Mouse (Mus musculus): ENCODE measurements at regions not wholly inside any gene's neighbourhood (a gene's known extent, or its start where the extent isn't known, plus 50 kb on each side); places are given as distances from the start of the nearest gene placed in this dataset.

- H3K9me3 ChIP-seq (replicated peaks; ENCODE audit: control insufficient read depth, insufficient read depth, low read length, poor library complexity, severe bottlenecking), result no peaks in the 10 kb centered on the region
- no peaks in the 10 kb centered on the region for H3K4me1 ChIP-seq (ENCODE audit: control insufficient read depth, insufficient read depth, low read length)
- 0 out of 2 replicates have a peak, but pooled peaks cover 5% of the 10 kb centered on the region for H3K27me3 ChIP-seq (ENCODE audit: control insufficient read depth, insufficient read depth, low read length, poor library complexity, severe bottlenecking)
- no peak overlapping the region for H3K9ac ChIP-seq (ENCODE audit: low read depth, poor library complexity, severe bottlenecking)
- H3K36me3 ChIP-seq (ENCODE audit: control insufficient read depth, insufficient read depth, low read length, poor library complexity, severe bottlenecking), result no peaks in the 10 kb centered on the region
- no peak overlapping the region for H3K27ac ChIP-seq (ENCODE audit: insufficient read depth, low read length)
- H3K4me3 ChIP-seq (ENCODE audit: low read depth, low read length), result no peak overlapping the region
- TF ChIP-seq EP300 (IDR thresholded peaks at IDR 0.05; ENCODE audit: insufficient read depth, low read depth, low read length) (no peak), CTCF (IDR thresholded peaks at IDR 0.05; ENCODE audit: low read depth, low read length) (no peak), POLR2A (IDR thresholded peaks at IDR 0.05; ENCODE audit: insufficient read depth, low read length) (no peak)
Measured at GRCm38 (mm10) chr5:119080747-119081146, 520.3 kb downstream of the Med13l start.

- Histone ChIP-seq H3K9ac (ENCODE audit: low read depth, poor library complexity, severe bottlenecking) (no peak overlapping the region), H3K9me3 (replicated peaks; ENCODE audit: control insufficient read depth, insufficient read depth, low read length, poor library complexity, severe bottlenecking) (no peaks in the 10 kb centered on the region), H3K27me3 (ENCODE audit: control insufficient read depth, insufficient read depth, low read length, poor library complexity, severe bottlenecking) (0 out of 2 replicates have a peak, but pooled peaks cover 5% of the 10 kb centered on the region), H3K27ac (ENCODE audit: insufficient read depth, low read length) (no peak overlapping the region), H3K4me3 (ENCODE audit: low read depth, low read length) (no peak overlapping the region), H3K36me3 (ENCODE audit: control insufficient read depth, insufficient read depth, low read length, poor library complexity, severe bottlenecking) (no peaks in the 10 kb centered on the region), H3K4me1 (ENCODE audit: control insufficient read depth, insufficient read depth, low read length) (no peaks in the 10 kb centered on the region)
- TF ChIP-seq CTCF (IDR thresholded peaks at IDR 0.05; ENCODE audit: low read depth, low read length) (no peak), POLR2A (IDR thresholded peaks at IDR 0.05; ENCODE audit: insufficient read depth, low read length) (no peak), EP300 (IDR thresholded peaks at IDR 0.05; ENCODE audit: insufficient read depth, low read depth, low read length) (no peak)
Measured at GRCm38 (mm10) chr5:119082895-119083294, 522.4 kb downstream of the Med13l start.

GRCm38 (mm10) chr5:119097576-119098193, 537.2 kb downstream of the Med13l start:
- no peaks in the 10 kb centered on the region for H3K27me3 ChIP-seq (ENCODE audit: control insufficient read depth, insufficient read depth, low read length, poor library complexity, severe bottlenecking)
- H3K9me3 ChIP-seq (replicated peaks; ENCODE audit: control insufficient read depth, insufficient read depth, low read length, poor library complexity, severe bottlenecking), result no peaks in the 10 kb centered on the region
- H3K4me1 ChIP-seq (ENCODE audit: control insufficient read depth, insufficient read depth, low read length), result peaks cover 3% of the 10 kb centered on the region
- H3K9ac ChIP-seq (ENCODE audit: low read depth, poor library complexity, severe bottlenecking), result no peak overlapping the region
- H3K36me3 ChIP-seq (ENCODE audit: control insufficient read depth, insufficient read depth, low read length, poor library complexity, severe bottlenecking), result no peaks in the 10 kb centered on the region
- TF ChIP-seq EP300 (IDR thresholded peaks at IDR 0.05; ENCODE audit: insufficient read depth, low read depth, low read length) (peak; percentile 64; the same call in 1 of the 2 replicates), POLR2A (IDR thresholded peaks at IDR 0.05; ENCODE audit: insufficient read depth, low read length) (no peak), CTCF (IDR thresholded peaks at IDR 0.05; ENCODE audit: low read depth, low read length) (no peak)
- no peak overlapping the region for H3K27ac ChIP-seq (ENCODE audit: insufficient read depth, low read length)
- 0 out of 2 replicates have a peak overlapping the region, but pooled peaks have one; percentile 10 for H3K4me3 ChIP-seq (ENCODE audit: low read depth, low read length)

- peaks cover 3% of the 10 kb centered on the region for H3K4me1 ChIP-seq (ENCODE audit: control insufficient read depth, insufficient read depth, low read length)
- H3K27me3 ChIP-seq (ENCODE audit: control insufficient read depth, insufficient read depth, low read length, poor library complexity, severe bottlenecking), result no peaks in the 10 kb centered on the region
- no peak overlapping the region for H3K4me3 ChIP-seq (ENCODE audit: low read depth, low read length)
- TF ChIP-seq CTCF (IDR thresholded peaks at IDR 0.05; ENCODE audit: low read depth, low read length), result no peak
- TF ChIP-seq EP300 (IDR thresholded peaks at IDR 0.05; ENCODE audit: insufficient read depth, low read depth, low read length), result peak; percentile 87
- no peaks in the 10 kb centered on the region for H3K9me3 ChIP-seq (replicated peaks; ENCODE audit: control insufficient read depth, insufficient read depth, low read length, poor library complexity, severe bottlenecking)
- H3K9ac ChIP-seq (ENCODE audit: low read depth, poor library complexity, severe bottlenecking), result no peak overlapping the region
- no peak overlapping the region for H3K27ac ChIP-seq (ENCODE audit: insufficient read depth, low read length)
- no peaks in the 10 kb centered on the region for H3K36me3 ChIP-seq (ENCODE audit: control insufficient read depth, insufficient read depth, low read length, poor library complexity, severe bottlenecking)
Measured at GRCm38 (mm10) chr5:119099817-119100216, 539.3 kb downstream of the Med13l start.

GRCm38 (mm10) chr5:119103503-119103902, 543.0 kb downstream of the Med13l start:
- no peak overlapping the region for H3K4me3 ChIP-seq (ENCODE audit: low read depth, low read length)
- TF ChIP-seq POLR2A (IDR thresholded peaks at IDR 0.05; ENCODE audit: insufficient read depth, low read length), result no peak
- no peak for TF ChIP-seq CTCF (IDR thresholded peaks at IDR 0.05; ENCODE audit: low read depth, low read length)
- TF ChIP-seq EP300 (IDR thresholded peaks at IDR 0.05; ENCODE audit: insufficient read depth, low read depth, low read length), result no peak
- H3K9me3 ChIP-seq (replicated peaks; ENCODE audit: control insufficient read depth, insufficient read depth, low read length, poor library complexity, severe bottlenecking), result no peaks in the 10 kb centered on the region
- H3K36me3 ChIP-seq (ENCODE audit: control insufficient read depth, insufficient read depth, low read length, poor library complexity, severe bottlenecking), result no peaks in the 10 kb centered on the region
- H3K27me3 ChIP-seq (ENCODE audit: control insufficient read depth, insufficient read depth, low read length, poor library complexity, severe bottlenecking), result no peaks in the 10 kb centered on the region
- peaks cover 3% of the 10 kb centered on the region for H3K4me1 ChIP-seq (ENCODE audit: control insufficient read depth, insufficient read depth, low read length)
- H3K27ac ChIP-seq (ENCODE audit: insufficient read depth, low read length), result no peak overlapping the region
- H3K9ac ChIP-seq (ENCODE audit: low read depth, poor library complexity, severe bottlenecking), result no peak overlapping the region

- Histone ChIP-seq H3K27ac (ENCODE audit: insufficient read depth, low read length) (no peak overlapping the region), H3K36me3 (ENCODE audit: control insufficient read depth, insufficient read depth, low read length, poor library complexity, severe bottlenecking) (no peaks in the 10 kb centered on the region), H3K9me3 (replicated peaks; ENCODE audit: control insufficient read depth, insufficient read depth, low read length, poor library complexity, severe bottlenecking) (no peaks in the 10 kb centered on the region), H3K4me1 (ENCODE audit: control insufficient read depth, insufficient read depth, low read length) (no peaks in the 10 kb centered on the region), H3K27me3 (ENCODE audit: control insufficient read depth, insufficient read depth, low read length, poor library complexity, severe bottlenecking) (no peaks in the 10 kb centered on the region), H3K4me3 (ENCODE audit: low read depth, low read length) (no peak overlapping the region), H3K9ac (ENCODE audit: low read depth, poor library complexity, severe bottlenecking) (no peak overlapping the region)
- no peak for TF ChIP-seq POLR2A (IDR thresholded peaks at IDR 0.05; ENCODE audit: insufficient read depth, low read length)
- TF ChIP-seq CTCF (IDR thresholded peaks at IDR 0.05; ENCODE audit: low read depth, low read length), result no peak
- TF ChIP-seq EP300 (IDR thresholded peaks at IDR 0.05; ENCODE audit: insufficient read depth, low read depth, low read length), result no peak
Measured at GRCm38 (mm10) chr5:119107898-119108297, 547.4 kb downstream of the Med13l start.

Measured in ES-Bruce4 (cell line).